Mouse (Mus musculus) embryonic facial prominence, embryonic 11.5 days (tissue): ENCODE measurements around the gene Herpud2. TPM values are rescaled to one million over a fixed set of nuclear protein-coding genes. Genes with fewer than 3 reads are reported as not detected.
"Not testable (repeated sequence)": the region's sequence is repeated elsewhere in the genome, so short reads cannot be mapped to it uniquely, and the experiment has no call there.

ENCODE experiments used
- ATAC-seq: fragments of 200-750 bp; cut with Nextera tagmentation; replicated peaks from 2 replicates; pipeline ENCODE4 v1.8.0; 2017; ENCODE audit warnings: low read depth; ENCODE audit not compliant: insufficient number of reproducible peaks, low FRiP score, low TSS enrichment
- DNase-seq: peaks from one replicate; pipeline ENCODE4 v3.0.0-alpha.2; 2015; ENCODE audit warnings: low spot score
- H3K27ac ChIP-seq: fragments of 300-500 bp; sonication (generic); replicated peaks from 2 replicates; pipeline ENCODE4 v1.5.1; 2014; ENCODE audit warnings: mild to moderate bottlenecking, low read depth, low read length, control low read depth
- H3K27me3 ChIP-seq: fragments of 300-500 bp; sonication (generic); 2 replicates; pipeline ENCODE4 v1.6.1; 2014; ENCODE audit warnings: mild to moderate bottlenecking, low read length, moderate library complexity, mixed read lengths; ENCODE audit not compliant: control insufficient read depth, insufficient read depth
- H3K36me3 ChIP-seq: fragments of 300-500 bp; sonication (generic); replicated peaks from 2 replicates; pipeline ENCODE4 v1.6.1; 2014; ENCODE audit warnings: low read depth, mild to moderate bottlenecking, low read length, moderate library complexity, mixed read lengths; ENCODE audit not compliant: control insufficient read depth, insufficient read depth
- H3K4me1 ChIP-seq: fragments of 300-500 bp; sonication (generic); 2 replicates; pipeline ENCODE4 v1.6.1; 2014; ENCODE audit warnings: low read length, mixed read lengths; ENCODE audit not compliant: control insufficient read depth, insufficient read depth
- H3K4me2 ChIP-seq: fragments of 300-500 bp; sonication (generic); 2 replicates; pipeline ENCODE4 v1.6.1; 2014; ENCODE audit warnings: low read depth, mild to moderate bottlenecking, control low read depth, low read length, moderate library complexity
- H3K4me3 ChIP-seq: fragments of 300-500 bp; sonication (generic); 2 replicates; pipeline ENCODE4 v1.5.1; 2014; ENCODE audit warnings: low read depth, low read length, control low read depth
- H3K9ac ChIP-seq: fragments of 300-500 bp; sonication (generic); replicated peaks from 2 replicates; pipeline ENCODE4 v1.6.1; 2014; ENCODE audit warnings: mild to moderate bottlenecking, control low read depth, low read length
- H3K9me3 ChIP-seq: fragments of 300-500 bp; sonication (generic); replicated peaks from 2 replicates; pipeline ENCODE4 v1.6.1; 2016; ENCODE audit warnings: mild to moderate bottlenecking, low read length, inconsistent platforms, mixed read lengths; ENCODE audit not compliant: control insufficient read depth
- WGBS: fragments of 180-500 bp; shearing (Covaris S2); extraction: QIAGEN DNeasy Blood & Tissue Kit; methylation state at CpG from one replicate; pipeline ENCODE4 v1.1.7; 2014; 5-methylcytosine and 5-hydroxymethylcytosine counted together
- polyA plus RNA-seq: library from polyadenylated mRNA; unstranded; fragments of >200 nt; fragmentation: Nextera tagmentation; extraction: Ambion mirVana; gene quantifications from 2 replicates; pipeline ENCODE4 v1.2.1, GENCODE M21; 2014

Herpud2 gene
- polyA plus RNA-seq, 1 experiment from 2014 or later, result 27.5 TPM

DNA sequence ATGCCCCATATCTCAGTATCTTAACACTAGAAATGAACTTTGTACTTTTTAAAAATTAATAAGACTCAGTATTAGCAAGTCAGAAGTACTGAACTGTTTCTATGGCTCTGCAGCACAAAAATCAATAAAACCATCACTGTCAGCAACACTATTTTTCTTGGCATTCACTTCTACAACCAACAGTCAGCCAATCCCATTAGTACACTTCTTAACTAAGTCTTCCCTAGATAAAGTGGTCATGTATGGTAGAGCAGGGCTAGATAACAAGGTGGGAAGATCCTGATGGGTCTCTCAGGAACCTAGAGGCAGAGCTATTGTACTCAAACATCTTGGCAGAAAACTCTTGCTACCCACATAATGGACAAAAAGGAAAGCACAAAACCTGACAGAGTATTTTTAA lies 7.7 kb downstream of the Herpud2 start:
- no peak for DNase-seq
- H3K9ac ChIP-seq, result no peak overlapping the region
- ATAC-seq, result no peak
- H3K9me3 ChIP-seq, result no peaks in the 10 kb centered on the region
- no peaks in the 10 kb centered on the region for H3K4me1 ChIP-seq
- no peak overlapping the region for H3K4me2 ChIP-seq
- no peaks in the 10 kb centered on the region for H3K27me3 ChIP-seq
- H3K27ac ChIP-seq, result no peak overlapping the region
- H3K36me3 ChIP-seq, result no peaks in the 10 kb centered on the region
- H3K4me3 ChIP-seq, result no peak overlapping the region

DNA sequence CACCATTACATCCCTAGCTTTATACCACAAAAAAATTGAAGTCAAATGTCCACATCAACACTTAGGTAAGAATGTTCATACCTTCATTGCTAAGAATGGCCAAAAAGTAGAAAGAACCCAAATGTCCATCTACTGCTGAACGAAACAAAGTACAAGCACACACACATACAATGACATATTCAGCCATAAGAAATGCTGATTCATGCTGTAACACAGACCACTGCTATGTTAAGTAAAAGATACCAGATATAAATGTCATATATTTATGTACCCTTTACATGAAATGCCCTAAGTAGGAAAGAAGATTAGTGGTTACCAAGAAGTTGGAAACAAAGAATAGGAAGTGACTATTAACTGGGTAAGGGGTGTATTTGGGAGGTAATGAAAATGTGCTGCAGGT lies 8.6 kb downstream of the Herpud2 start:
- no peak for ATAC-seq

DNA sequence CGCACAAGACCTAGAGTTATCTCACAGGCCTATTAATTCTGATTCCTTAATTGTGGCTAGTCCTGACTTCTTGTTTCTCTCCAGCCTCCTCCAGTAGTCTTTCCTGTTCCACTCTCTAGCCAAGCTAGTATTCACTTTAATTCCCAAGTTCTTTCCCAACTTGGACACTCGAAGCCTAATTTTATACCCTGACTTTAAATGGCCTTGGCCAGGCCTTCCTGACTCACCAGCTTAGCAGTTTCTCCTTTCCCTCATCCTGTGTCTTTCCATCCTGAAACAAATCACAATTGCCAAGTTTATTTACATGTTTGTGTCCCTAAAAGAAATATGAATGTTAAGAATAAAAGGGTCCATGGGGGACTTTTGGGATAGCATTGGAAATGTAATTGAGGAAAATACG lies 9.6 kb downstream of the Herpud2 start:
- no peak overlapping the region for H3K9ac ChIP-seq
- no peaks in the 10 kb centered on the region for H3K9me3 ChIP-seq
- WGBS, result 85% methylated on average over 3 of the region's 3 CpGs

More for the DNA sequence above, 8.6 kb downstream of the Herpud2 start:
- Histone ChIP-seq H3K36me3 (no peaks in the 10 kb centered on the region), H3K9ac (no peak overlapping the region), H3K9me3 (no peaks in the 10 kb centered on the region), H3K4me3 (no peak overlapping the region), H3K27ac (no peak overlapping the region), H3K4me2 (no peak overlapping the region), H3K27me3 (no peaks in the 10 kb centered on the region), H3K4me1 (no peaks in the 10 kb centered on the region)
- 93% methylated on average over 1 of the region's 1 CpGs for WGBS
- no peak for DNase-seq

DNA sequence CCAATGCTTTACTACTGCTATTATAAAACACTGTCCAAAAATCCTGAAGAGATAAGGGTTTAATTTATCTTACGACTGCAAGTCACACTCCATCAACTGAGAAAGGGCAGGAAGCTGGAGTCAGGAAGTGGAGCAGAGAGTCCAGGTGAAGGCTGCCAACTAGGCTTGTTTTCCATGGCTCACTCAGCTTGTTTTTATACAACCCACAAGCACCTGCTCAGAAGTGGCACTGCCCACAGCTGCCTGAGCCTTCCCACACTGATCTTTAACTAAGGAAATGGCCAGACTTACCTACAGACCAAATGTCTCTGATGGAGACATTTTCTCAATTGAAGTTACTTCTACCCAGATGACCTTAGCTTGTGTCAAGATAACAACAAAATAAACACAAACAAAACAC lies 11.3 kb downstream of the Herpud2 start:
- no peak for DNase-seq
- Histone ChIP-seq H3K4me2 (no peak overlapping the region), H3K4me1 (no peaks in the 10 kb centered on the region), H3K4me3 (no peak overlapping the region), H3K27me3 (no peaks in the 10 kb centered on the region), H3K27ac (no peak overlapping the region), H3K36me3 (no peaks in the 10 kb centered on the region), H3K9me3 (no peaks in the 10 kb centered on the region), H3K9ac (no peak overlapping the region)
- ATAC-seq, result no peak
- WGBS, result 94% methylated on average over 1 of the region's 1 CpGs

More for the DNA sequence above, 9.6 kb downstream of the Herpud2 start:
- Histone ChIP-seq H3K4me2 (no peak overlapping the region), H3K4me1 (no peaks in the 10 kb centered on the region), H3K4me3 (no peak overlapping the region), H3K27me3 (no peaks in the 10 kb centered on the region), H3K36me3 (no peaks in the 10 kb centered on the region), H3K27ac (no peak overlapping the region)
- ATAC-seq, result no peak
- DNase-seq, result no peak

DNA sequence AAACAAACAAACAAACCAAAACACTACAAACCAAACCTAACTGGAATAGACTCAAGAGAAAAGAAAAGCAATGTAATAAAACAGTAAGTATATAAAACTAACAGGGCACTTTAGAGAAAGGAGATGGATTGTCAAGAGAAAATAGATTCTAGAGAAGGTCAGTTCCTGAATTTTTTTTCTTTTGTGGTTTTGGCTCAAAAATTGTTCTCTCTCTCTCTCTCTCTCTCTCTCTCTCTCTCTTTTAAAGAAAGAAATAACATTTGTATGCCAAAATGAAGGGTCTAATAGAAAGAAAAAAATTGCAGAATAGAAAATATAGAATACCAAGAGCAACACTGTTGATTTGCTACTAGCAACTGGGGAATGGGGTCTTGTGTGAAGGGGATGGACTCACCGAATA lies 12.7 kb downstream of the Herpud2 start:
- no peak overlapping the region for H3K4me2 ChIP-seq
- ATAC-seq, result no peak
- H3K27me3 ChIP-seq, result no peaks in the 10 kb centered on the region
- no peak overlapping the region for H3K4me3 ChIP-seq
- H3K36me3 ChIP-seq, result no peaks in the 10 kb centered on the region
- WGBS, result 87% methylated on average over 1 of the region's 1 CpGs
- H3K9me3 ChIP-seq, result no peaks in the 10 kb centered on the region
- no peak overlapping the region for H3K27ac ChIP-seq
- no peak overlapping the region for H3K9ac ChIP-seq
- no peak for DNase-seq
- H3K4me1 ChIP-seq, result no peaks in the 10 kb centered on the region

DNA sequence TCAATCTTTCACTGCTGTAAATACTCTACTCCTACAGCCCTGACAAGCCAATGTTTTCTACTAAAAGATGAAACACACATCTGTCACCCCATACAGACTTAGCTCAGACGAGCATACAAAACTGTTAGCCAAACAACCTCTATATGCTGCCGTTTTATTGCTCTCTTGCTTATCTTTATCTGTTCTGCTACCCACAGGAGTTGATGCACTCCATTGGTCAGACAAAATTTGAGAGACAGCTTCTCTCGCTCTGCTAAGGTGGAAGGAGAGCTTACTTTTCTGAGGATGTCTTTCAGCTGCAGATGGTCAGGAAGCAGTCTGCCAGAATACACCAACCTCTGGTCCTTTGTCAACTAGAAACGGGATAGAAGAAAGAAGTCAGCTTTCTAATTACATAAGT lies 18.7 kb downstream of the Herpud2 start:
- DNase-seq (no peak), ATAC-seq (no peak)
- H3K9me3 ChIP-seq, result no peaks in the 10 kb centered on the region
- H3K27me3 ChIP-seq, result no peaks in the 10 kb centered on the region
- H3K27ac ChIP-seq, result no peak overlapping the region
- no peak overlapping the region for H3K4me2 ChIP-seq
- no peak overlapping the region for H3K9ac ChIP-seq
- no peaks in the 10 kb centered on the region for H3K36me3 ChIP-seq
- WGBS, result 85% methylated on average over 4 of the region's 4 CpGs
- no peaks in the 10 kb centered on the region for H3K4me1 ChIP-seq
- no peak overlapping the region for H3K4me3 ChIP-seq

DNA sequence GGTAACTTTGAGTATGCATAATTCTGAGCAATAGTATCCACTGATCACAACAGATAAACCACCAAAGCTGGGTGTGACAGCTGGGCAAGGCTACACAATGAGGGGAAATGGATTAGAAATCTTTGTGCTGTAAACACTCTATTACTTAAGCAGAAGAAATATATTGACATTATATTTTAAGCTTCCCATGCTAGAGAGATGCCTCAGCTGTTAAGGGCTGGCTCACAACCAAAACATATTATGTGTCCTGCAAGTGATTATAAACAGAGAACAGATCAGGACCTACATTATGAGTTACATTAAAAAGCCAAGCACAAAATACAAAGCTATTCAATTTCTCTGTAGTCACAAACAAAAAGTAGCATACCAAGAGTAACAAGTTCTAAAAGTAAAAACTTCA lies 19.4 kb downstream of the Herpud2 start:
- no peaks in the 10 kb centered on the region for H3K36me3 ChIP-seq

DNA sequence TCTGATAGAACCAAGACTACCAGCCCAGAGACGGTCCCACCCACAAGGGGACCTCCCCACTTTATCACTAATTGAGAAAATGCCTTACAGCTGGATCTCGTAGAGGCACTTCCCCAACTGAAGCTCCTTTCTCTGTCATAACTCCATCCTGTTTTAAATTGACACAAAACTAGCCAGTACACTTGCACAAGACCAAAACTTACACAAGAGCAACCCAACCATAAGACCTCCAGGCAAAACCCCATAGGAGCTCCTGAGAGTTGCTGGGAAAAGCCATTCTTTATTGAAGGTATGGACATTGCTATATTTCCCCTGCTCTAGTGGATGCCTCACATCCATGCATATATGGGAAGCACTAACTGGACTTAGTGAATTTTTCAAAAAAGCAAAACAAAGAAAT lies 27.6 kb downstream of the Herpud2 start:
- H3K4me2 ChIP-seq, result no peak overlapping the region
- no peaks in the 10 kb centered on the region for H3K4me1 ChIP-seq
- H3K27ac ChIP-seq, result no peak overlapping the region
- H3K9ac ChIP-seq, result no peak overlapping the region
- DNase-seq (no peak), ATAC-seq (no peak)
- no peaks in the 10 kb centered on the region for H3K9me3 ChIP-seq
- H3K36me3 ChIP-seq, result no peaks in the 10 kb centered on the region
- no peaks in the 10 kb centered on the region for H3K27me3 ChIP-seq
- H3K4me3 ChIP-seq, result no peak overlapping the region
- 63% methylated on average over 2 of the region's 2 CpGs for WGBS

More for the DNA sequence above, 19.4 kb downstream of the Herpud2 start:
- no peak for DNase-seq
- H3K4me1 ChIP-seq, result no peaks in the 10 kb centered on the region
- no peak overlapping the region for H3K27ac ChIP-seq
- no peak overlapping the region for H3K4me2 ChIP-seq
- ATAC-seq, result no peak
- H3K27me3 ChIP-seq, result no peaks in the 10 kb centered on the region
- no peak overlapping the region for H3K4me3 ChIP-seq
- no peak overlapping the region for H3K9ac ChIP-seq
- H3K9me3 ChIP-seq, result no peaks in the 10 kb centered on the region

DNA sequence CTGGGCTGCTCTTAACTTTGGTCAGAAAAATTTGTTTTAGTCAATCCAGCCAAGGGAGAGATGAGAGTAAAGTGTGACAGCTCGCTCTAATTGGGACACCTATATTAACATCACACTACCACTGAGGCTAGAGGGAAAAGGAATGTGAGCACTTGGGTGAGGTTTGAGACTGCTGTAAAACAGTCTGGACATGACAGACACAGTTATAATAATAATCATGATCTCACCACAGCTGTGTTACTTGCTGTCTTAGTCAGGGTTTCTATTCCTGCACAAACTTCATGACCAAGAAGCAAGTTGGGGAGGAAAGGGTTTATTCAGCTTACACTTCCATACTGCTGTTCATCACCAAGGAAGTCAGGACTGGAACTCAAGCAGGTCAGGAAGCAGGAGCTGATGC lies 28.0 kb downstream of the Herpud2 start:
- not testable (repeated sequence) for H3K27me3 ChIP-seq, H3K4me1 ChIP-seq, H3K9me3 ChIP-seq, ATAC-seq, H3K27ac ChIP-seq, H3K36me3 ChIP-seq, H3K4me3 ChIP-seq, H3K4me2 ChIP-seq, H3K9ac ChIP-seq, DNase-seq
- 97% methylated on average over 1 of the region's 1 CpGs for WGBS
